Mouse (Mus musculus) gastrocnemius, postnatal 4 days (tissue): ENCODE data around the gene Atad1. TPM values are rescaled to one million over a fixed set of nuclear protein-coding genes. Genes with fewer than 3 reads are reported as not detected.

Experiments used
- DNase-seq, 2 experiments: peaks; one replicate each; pipeline ENCODE4 v3.0.0; 2021 to 2022; ENCODE audit warnings: low spot score in 2 of 2, mixed read lengths in 2 of 2
- total RNA-seq, 2 experiments: library from RNA; stranded (reverse); gene quantifications; 2 replicates each; pipeline ENCODE4 v1.2.3; 2021

The Atad1 gene
- total RNA-seq, 2 experiments from 2014 or later = 40.5 to 44.7 TPM

GRCm38 (mm10) chr19:32627631-32628030, 112.0 kb downstream of the Atad1 start:
- no peak for DNase-seq

GRCm38 (mm10) chr19:32626768-32627331, 112.7 kb downstream of the Atad1 start:
- DNase-seq = no peak

GRCm38 (mm10) chr19:32622142-32622541, 117.4 kb downstream of the Atad1 start:
- DNase-seq = no peak

Other genes with a start within 250 kb of the Atad1 start
- 10 to 100 TPM; 14.5 to 15.4 TPM for gene Papss2, start 144.0 kb downstream of the Atad1 start, total RNA-seq
- gene Pten, start 17.7 kb upstream of the Atad1 start, total RNA-seq = 10 to 100 TPM; 41.7 to 48.4 TPM